Mouse (Mus musculus) MEL (cell line): ENCODE measurements at regions not wholly inside any gene's neighbourhood (a gene's known extent, or its start where the extent isn't known, plus 50 kb on each side); places are given as distances from the start of the nearest gene placed in this dataset.

ENCODE experiments used
- DNase-seq: peaks from one replicate; pipeline ENCODE4 v3.0.0; 2011; ENCODE audit warnings: low read depth, low spot score
- H3K27ac ChIP-seq: 2 replicates; pipeline ENCODE4 v1.5.1; 2012; ENCODE audit warnings: low read depth, mild to moderate bottlenecking, control low read depth, low read length, moderate library complexity; ENCODE audit not compliant: control insufficient read depth
- H3K27me3 ChIP-seq, 2 experiments: fragments of 150-350 bp in 1 of 2; sonication (generic) in 1 of 2; 2 replicates each; pipeline ENCODE4 v1.6.1; 2012; ENCODE audit warnings: low read length in 2 of 2, mild to moderate bottlenecking in 2 of 2, improper control_type of control experiment in 1 of 2, moderate library complexity in 1 of 2; ENCODE audit not compliant: insufficient read depth in 2 of 2, control insufficient read depth in 1 of 2
- H3K36me3 ChIP-seq, 2 experiments: 2 replicates each; pipeline ENCODE4 v1.6.1; 2012 to 2014; ENCODE audit warnings: low read length in 2 of 2, improper control_type of control experiment in 1 of 2, inconsistent platforms in 1 of 2, mild to moderate bottlenecking in 1 of 2; ENCODE audit not compliant: insufficient read depth in 2 of 2, control insufficient read depth in 1 of 2
- H3K4me1 ChIP-seq, 2 experiments: fragments of 150-350 bp in 1 of 2; sonication (generic) in 1 of 2; 2 replicates each; pipeline ENCODE4 v1.6.1; 2012; ENCODE audit warnings: low read length in 2 of 2, improper control_type of control experiment in 1 of 2, mild to moderate bottlenecking in 1 of 2; ENCODE audit not compliant: insufficient read depth in 2 of 2, control insufficient read depth in 1 of 2
- H3K4me3 ChIP-seq, 2 experiments: fragments of 150-350 bp in 1 of 2; sonication (generic) in 1 of 2; 2 replicates each; pipeline ENCODE4 v1.5.1; 2012; ENCODE audit warnings: low read depth in 2 of 2, low read length in 2 of 2, mild to moderate bottlenecking in 2 of 2, moderate library complexity in 2 of 2, control low read depth in 1 of 2, improper control_type of control experiment in 1 of 2; ENCODE audit not compliant: control insufficient read depth in 1 of 2, insufficient read depth in 1 of 2
- H3K79me2 ChIP-seq: 2 replicates; pipeline ENCODE4 v1.6.1; 2012; ENCODE audit warnings: mild to moderate bottlenecking, low read length, moderate library complexity; ENCODE audit not compliant: control insufficient read depth, poor library complexity, insufficient read depth
- H3K9ac ChIP-seq: 2 replicates; pipeline ENCODE4 v1.6.1; 2012; ENCODE audit warnings: low read depth, mild to moderate bottlenecking, control low read depth, low read length, moderate library complexity; ENCODE audit not compliant: control insufficient read depth, poor library complexity, severe bottlenecking
- H3K9me3 ChIP-seq: fragments of 150-350 bp; sonication (generic); replicated peaks from 2 replicates; pipeline ENCODE4 v1.6.1; 2012; ENCODE audit warnings: mild to moderate bottlenecking, low read length, improper control_type of control experiment, moderate library complexity; ENCODE audit not compliant: insufficient read depth
- MEF2A ChIP-seq: IDR thresholded peaks from 2 replicates; pipeline ENCODE4 v1.6.1; 2014; ENCODE audit warnings: low read depth, mild to moderate bottlenecking, inconsistent platforms, low read length, improper control_type of control experiment; ENCODE audit not compliant: poor library complexity, insufficient replicate concordance, severe bottlenecking; ENCODE audit errors: extremely low read depth

GRCm38 (mm10) chr13:51355507-51355906 lies 52.9 kb upstream of the S1pr3 start:
- Histone ChIP-seq H3K9ac (no peak overlapping the region), H3K4me3 (no peak overlapping the region), H3K27me3 (no peaks in the 10 kb centered on the region), H3K36me3 (no peaks in the 10 kb centered on the region), H3K27ac (no peak overlapping the region), H3K4me1 (no peaks in the 10 kb centered on the region), H3K79me2 (no peaks in the 10 kb centered on the region), H3K9me3 (no peaks in the 10 kb centered on the region)
- TF ChIP-seq MEF2A: no peak
- DNase-seq: no peak
